15 mouse cellular contexts compared by ENCODE assay signal in genomic region chr6:145457066-145457465, GRCm38 (mm10).
DNase-seq lines count a peak whose midpoint lies in the region; ATAC-seq lines count a peak whose summit lies in the region.
"Had no signal": no experiment of that assay in that cellular context is flagged by ENCODE, and none has a peak within 500 bp of the region (broad histone marks: within the 10 kb centered on the region; RNA-seq: fewer than 3 reads in every experiment).

No protein-coding gene starts in this region.

- H3K9me3 ChIP-seq in heart, embryonic 12.5 days (replicated peaks) = 0 out of 2 replicates have a peak, but pooled peaks cover under 1% of the 10 kb centered on the region
- H3K9me3 ChIP-seq in lung, embryonic 16.5 days (ENCODE audit: control insufficient read depth, low read length) = no peaks in the 10 kb centered on the region
- no peaks in the 10 kb centered on the region for H3K9me3 ChIP-seq in midbrain, embryonic 11.5 days (ENCODE audit: control insufficient read depth, low read length)
- H3K9me3 ChIP-seq: forebrain, embryonic 10.5 days had no signal

- no peak overlapping the region for H3K4me2 ChIP-seq in heart, embryonic 12.5 days
- no peak overlapping the region for H3K4me2 ChIP-seq in lung, embryonic 16.5 days (ENCODE audit: low read depth, low read length)
- H3K4me2 ChIP-seq in midbrain, embryonic 11.5 days = no peak overlapping the region

- peak; percentile 72 for ATAC-seq in heart, embryonic 12.5 days (ENCODE audit: insufficient number of reproducible peaks, low FRiP score)
- ATAC-seq in lung, embryonic 16.5 days (ENCODE audit: low read depth) = peak; percentile 73
- ATAC-seq in midbrain, embryonic 11.5 days (ENCODE audit: low FRiP score) = no peak
- ATAC-seq in frontal cortex, adult (ENCODE audit: low TSS enrichment) = no peak
- ATAC-seq: activated CD4-positive, CD25-positive, alpha-beta regulatory T cell, adult 4 months; intestine, postnatal 0 days had no signal

- no peaks in the 10 kb centered on the region for H3K36me3 ChIP-seq in heart, embryonic 12.5 days
- H3K36me3 ChIP-seq in lung, embryonic 16.5 days (ENCODE audit: control insufficient read depth, insufficient read depth, low read length) = no peaks in the 10 kb centered on the region
- H3K36me3 ChIP-seq in midbrain, embryonic 11.5 days (ENCODE audit: control insufficient read depth, insufficient read depth, low read length) = no peaks in the 10 kb centered on the region
- H3K36me3 ChIP-seq: forebrain, embryonic 10.5 days had no signal

- peak; percentile 23 for DNase-seq in gastrocnemius, postnatal 25 days
- no peak for DNase-seq in gastrocnemius, adult 8-10 months (ENCODE audit: low spot score in 2 of 2)
- peak; percentile 38 for DNase-seq in adrenal gland, adult 8-10 months
- no peak for DNase-seq in midbrain, embryonic 11.5 days (ENCODE audit: low spot score, missing footprints)
- DNase-seq in cerebellum, adult 11 months = no peak
- DNase-seq: B cell, adult 2 months; liver; right cerebral cortex, postnatal 25 days had no signal

- H3K27ac ChIP-seq in heart, embryonic 12.5 days (ENCODE audit: poor library complexity, severe bottlenecking) = peak overlapping the region; percentile 87
- no peak overlapping the region for H3K27ac ChIP-seq in lung, embryonic 16.5 days (ENCODE audit: low read length)
- no peak overlapping the region for H3K27ac ChIP-seq in midbrain, embryonic 11.5 days (ENCODE audit: low read depth, low read length)
- H3K27ac ChIP-seq: forebrain, embryonic 10.5 days; left cerebral cortex, adult 2 months had no signal

- 45% methylated on average over 15 of the region's 15 CpGs for WGBS in heart, embryonic 12.5 days
- 45% methylated on average over 15 of the region's 15 CpGs for WGBS in lung, embryonic 16.5 days
- 85% methylated on average over 15 of the region's 15 CpGs for WGBS in midbrain, embryonic 11.5 days

- no peak overlapping the region for H3K4me3 ChIP-seq in heart, embryonic 12.5 days
- no peak overlapping the region for H3K4me3 ChIP-seq in lung, embryonic 16.5 days (ENCODE audit: low read length)
- H3K4me3 ChIP-seq in midbrain, embryonic 11.5 days (ENCODE audit: low read depth, low read length) = no peak overlapping the region
- H3K4me3 ChIP-seq: forebrain, embryonic 10.5 days; left cerebral cortex, adult 2 months had no signal

- H3K27me3 ChIP-seq in heart, embryonic 12.5 days (replicated peaks) = no peaks in the 10 kb centered on the region
- H3K27me3 ChIP-seq in lung, embryonic 16.5 days (ENCODE audit: control insufficient read depth, insufficient read depth, low read depth, low read length) = no peaks in the 10 kb centered on the region
- no peaks in the 10 kb centered on the region for H3K27me3 ChIP-seq in midbrain, embryonic 11.5 days (ENCODE audit: control insufficient read depth, insufficient read depth, low read length)

- peaks cover 30% of the 10 kb centered on the region for H3K4me1 ChIP-seq in heart, embryonic 12.5 days (replicated peaks)
- peaks cover 3% of the 10 kb centered on the region; the same call in 1 of the 2 replicates for H3K4me1 ChIP-seq in lung, embryonic 16.5 days (replicated peaks; ENCODE audit: control insufficient read depth, insufficient read depth, low read length)
- no peaks in the 10 kb centered on the region for H3K4me1 ChIP-seq in midbrain, embryonic 11.5 days (ENCODE audit: control insufficient read depth, insufficient read depth, low read length)
- H3K4me1 ChIP-seq: forebrain, embryonic 10.5 days had no signal

- H3K9ac ChIP-seq in heart, embryonic 12.5 days = no peak overlapping the region
- H3K9ac ChIP-seq in lung, embryonic 16.5 days (ENCODE audit: low read length) = no peak overlapping the region
- no peak overlapping the region for H3K9ac ChIP-seq in midbrain, embryonic 11.5 days (ENCODE audit: low read length)

Comparison
In these comparisons a context has a peak if more than half of its experiments do, and no peak if none do; other contexts are left out.
1. DNase-seq: peak in gastrocnemius, postnatal 25 days (single experiment) and adrenal gland, adult 8-10 months (single experiment); none in gastrocnemius, adult 8-10 months (0 of 2), midbrain, embryonic 11.5 days (single experiment) and cerebellum, adult 11 months (single experiment).
2. ATAC-seq: peak in heart, embryonic 12.5 days (single experiment) and lung, embryonic 16.5 days (single experiment); none in midbrain, embryonic 11.5 days (single experiment) and frontal cortex, adult (single experiment).